Mouse (Mus musculus) heart, postnatal 14 days (tissue): ENCODE results near the gene Rbm20. TPM values are rescaled to one million over a fixed set of nuclear protein-coding genes. Genes with fewer than 3 reads are reported as not detected.
"Not testable (repeated sequence)": the region's sequence is repeated elsewhere in the genome, so short reads cannot be mapped to it uniquely, and the experiment has no call there.

Source experiments
- DNase-seq, 2 experiments: peaks; one replicate each; pipeline ENCODE4 v3.0.0; 2021 to 2022
- intact Hi-C: fragments of 180-260 bp; cut with DNase I; formaldehyde crosslinking; loops from one replicate; pipeline ENCODE4 v1.15.1; 2025
- long read RNA-seq, 2 experiments: library from polyadenylated mRNA; stranded (forward); transcript quantifications; one replicate each; pipeline ENCODE4 v2.0.0; 2021
- total RNA-seq, 2 experiments: library from RNA; stranded (reverse); gene quantifications; 2 replicates each; pipeline ENCODE4 v1.2.3; 2021

Gene Rbm20
- total RNA-seq = 100 to 1,000 TPM; 224 to 225 TPM
- long read RNA-seq, experiment 1, full-length matches to known transcripts = 12 of 90 reads
- long read RNA-seq, experiment 1, partial matches to known transcripts = 55 of 90 reads
- long read RNA-seq, experiment 1, other reads (novel, unspliced or antisense) = 23 of 90 reads
- long read RNA-seq, experiment 2, full-length matches to known transcripts = 14 of 124 reads
- long read RNA-seq, experiment 2, partial matches to known transcripts = 92 of 124 reads
- long read RNA-seq, experiment 2, other reads (novel, unspliced or antisense) = 18 of 124 reads

GRCm38 (mm10) chr19:53676718-53677634, at the start of gene Rbm20:
Rbm20 (plus strand) TSS chr19:53677306.
- intact Hi-C loops = no loop called here
- peak; percentile 80 for DNase-seq

DNA sequence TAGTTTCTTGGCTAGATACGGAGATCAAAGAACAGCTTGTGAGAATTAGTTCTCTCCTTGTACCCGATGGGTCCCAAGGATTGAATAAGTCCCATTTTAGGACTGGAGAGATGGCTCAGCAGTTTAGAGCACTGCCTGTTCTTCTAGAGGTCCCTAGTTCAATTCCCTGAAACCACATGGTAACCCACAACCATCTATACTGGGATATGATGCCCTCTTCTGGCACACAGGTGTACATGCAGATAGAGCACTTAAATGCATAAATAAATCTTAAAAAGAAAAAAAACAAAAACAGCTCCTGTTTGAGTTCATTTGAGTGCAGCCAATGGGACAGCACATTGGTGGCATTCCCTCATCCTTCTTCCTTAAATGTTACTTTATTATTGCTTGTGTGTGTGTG, 39.1 kb upstream of the Rbm20 start:
- DNase-seq = no peak
- intact Hi-C loops = loop anchor here (2.0 to 5.0 kb wide), 2 partner anchors 37 to 246 kb away; partner anchors contain the start of genes Smc3 and Smndc1

DNA sequence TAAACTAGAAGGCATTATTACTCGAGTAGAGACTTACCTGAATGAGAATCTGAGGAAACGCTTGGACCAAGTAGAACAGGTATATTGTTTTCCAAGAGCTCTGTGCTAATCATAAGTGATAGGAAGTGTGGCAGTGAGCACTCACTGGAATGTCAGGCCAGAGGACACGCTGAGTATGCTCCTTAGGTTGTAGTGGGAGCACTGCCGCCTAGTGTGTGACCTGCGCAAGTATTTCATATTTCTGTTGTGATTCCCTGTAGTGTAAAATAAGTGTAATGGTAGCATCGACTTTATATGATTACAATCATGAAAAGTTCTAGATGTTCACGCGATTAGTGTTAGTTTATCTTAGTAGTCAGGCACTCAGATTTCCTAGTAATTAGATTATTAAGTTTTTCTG, 38.4 kb upstream of the Rbm20 start:
- DNase-seq = peak in 1 of 2 experiments; percentile 18
- intact Hi-C loops = loop anchor here (2.0 to 5.0 kb wide), 2 partner anchors 38 to 246 kb away; partner anchors contain the start of genes Smc3 and Smndc1

- intact Hi-C loops = loop anchor here (10.0 kb wide), 2 partner anchors 201 to 261 kb away; no protein-coding TSS in a partner anchor
- no peak for DNase-seq
Measured at GRCm38 (mm10) chr19:53644020-53644595, 33.0 kb upstream of the Rbm20 start.

DNA sequence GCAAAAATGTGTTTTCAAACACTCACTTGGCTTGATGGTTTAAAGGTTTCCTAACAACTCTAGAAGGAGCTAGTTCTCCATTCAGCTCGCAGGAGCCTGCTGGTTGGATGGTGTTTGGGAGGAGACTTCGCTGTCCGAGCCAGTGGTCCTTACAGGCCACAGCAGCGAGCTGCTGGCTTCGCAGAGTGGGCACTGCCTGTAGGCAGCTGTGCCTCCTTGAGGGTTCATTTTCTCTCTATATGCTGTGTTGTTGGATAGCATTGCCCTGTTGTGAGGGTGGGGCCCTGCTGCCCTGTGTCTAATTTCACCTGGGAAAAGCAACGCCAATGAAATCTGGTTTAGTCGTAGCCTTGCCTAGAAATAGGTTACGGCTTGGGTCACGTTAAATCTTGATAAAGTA, 29.8 kb upstream of the Rbm20 start:
- no peak for DNase-seq
- intact Hi-C loops = loop anchor here (10.0 kb wide), 2 partner anchors 198 to 258 kb away; no protein-coding TSS in a partner anchor

- intact Hi-C loops = loop anchor here (2.0 to 10.0 kb wide), 5 partner anchors 55 to 257 kb away; no protein-coding TSS in a partner anchor
- no peak for DNase-seq
Measured at GRCm38 (mm10) chr19:53648056-53648455, 29.1 kb upstream of the Rbm20 start.

- peak; percentile 68 to 82 for DNase-seq
- intact Hi-C loops = loop anchor here (2.0 to 10.0 kb wide), 5 partner anchors 54 to 256 kb away; no protein-coding TSS in a partner anchor
Measured at GRCm38 (mm10) chr19:53648802-53649236, 28.3 kb upstream of the Rbm20 start.

- DNase-seq = peak in 1 of 2 experiments; percentile 25
- intact Hi-C loops = loop anchor here (2.0 to 10.0 kb wide), 5 partner anchors 53 to 255 kb away; no protein-coding TSS in a partner anchor
Measured at GRCm38 (mm10) chr19:53649361-53649760, 27.7 kb upstream of the Rbm20 start.

DNA sequence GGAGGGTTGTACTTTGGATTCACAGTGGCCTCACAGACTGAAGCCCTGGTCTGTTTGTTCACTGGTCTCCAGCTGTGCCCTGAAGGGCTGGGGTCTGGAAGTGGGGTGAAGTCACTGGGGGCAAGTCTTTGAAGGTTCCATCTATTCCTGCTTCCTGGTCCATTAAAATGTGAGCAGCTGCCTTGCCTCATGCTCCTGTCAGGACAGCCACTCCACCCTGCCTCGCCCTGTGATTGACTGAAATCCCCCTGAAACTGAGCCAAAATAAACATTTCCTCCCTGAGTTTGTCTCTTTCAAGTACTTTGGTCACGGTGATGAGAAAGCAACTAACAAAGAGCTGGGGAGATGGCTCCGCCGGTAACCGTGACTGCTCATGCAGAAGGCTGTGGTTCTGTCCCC, 27.3 kb upstream of the Rbm20 start:
- intact Hi-C loops = loop anchor here (2.0 to 10.0 kb wide), 5 partner anchors 53 to 255 kb away; no protein-coding TSS in a partner anchor
- DNase-seq = peak in 1 of 2 experiments; percentile 17

DNA sequence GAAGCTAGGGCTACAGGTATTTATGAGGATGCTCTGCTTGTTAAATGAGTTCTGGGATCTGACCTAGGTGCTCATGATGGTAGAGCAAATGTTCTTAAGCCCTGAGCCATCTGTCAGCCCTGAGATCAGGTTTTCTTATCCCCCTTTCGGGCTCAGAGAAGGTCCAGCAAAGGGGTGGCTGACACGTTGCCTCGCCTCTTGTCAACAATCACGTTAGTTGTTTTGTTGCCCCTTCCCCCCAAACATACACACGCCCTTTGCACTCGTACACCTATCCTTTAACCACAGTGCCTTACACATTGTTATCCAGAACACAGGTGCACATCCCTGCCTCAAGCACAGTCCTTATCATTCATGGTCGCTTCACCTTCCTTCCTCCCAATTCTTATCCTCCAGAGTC, 26.2 kb upstream of the Rbm20 start:
- no peak for DNase-seq
- intact Hi-C loops = no loop called here

- no peak for DNase-seq
- intact Hi-C loops = no loop called here
Measured at GRCm38 (mm10) chr19:53652267-53652666, 24.8 kb upstream of the Rbm20 start.

GRCm38 (mm10) chr19:53653624-53654467, 23.3 kb upstream of the Rbm20 start:
- intact Hi-C loops = no loop called here
- peak in 1 of 2 experiments; percentile 64 for DNase-seq

- intact Hi-C loops = not testable (repeated sequence)
Measured at GRCm38 (mm10) chr19:53656443-53656842, 20.7 kb upstream of the Rbm20 start.

GRCm38 (mm10) chr19:53657437-53657836, 19.7 kb upstream of the Rbm20 start:
- DNase-seq = no peak
- intact Hi-C loops = no loop called here

More at GRCm38 (mm10) chr19:53656443-53656842, 20.7 kb upstream of the Rbm20 start:
- DNase-seq = not testable (repeated sequence)

- DNase-seq = peak in 1 of 2 experiments; percentile 16
- intact Hi-C loops = no loop called here
Measured at GRCm38 (mm10) chr19:53660722-53661420, 16.2 kb upstream of the Rbm20 start.

DNA sequence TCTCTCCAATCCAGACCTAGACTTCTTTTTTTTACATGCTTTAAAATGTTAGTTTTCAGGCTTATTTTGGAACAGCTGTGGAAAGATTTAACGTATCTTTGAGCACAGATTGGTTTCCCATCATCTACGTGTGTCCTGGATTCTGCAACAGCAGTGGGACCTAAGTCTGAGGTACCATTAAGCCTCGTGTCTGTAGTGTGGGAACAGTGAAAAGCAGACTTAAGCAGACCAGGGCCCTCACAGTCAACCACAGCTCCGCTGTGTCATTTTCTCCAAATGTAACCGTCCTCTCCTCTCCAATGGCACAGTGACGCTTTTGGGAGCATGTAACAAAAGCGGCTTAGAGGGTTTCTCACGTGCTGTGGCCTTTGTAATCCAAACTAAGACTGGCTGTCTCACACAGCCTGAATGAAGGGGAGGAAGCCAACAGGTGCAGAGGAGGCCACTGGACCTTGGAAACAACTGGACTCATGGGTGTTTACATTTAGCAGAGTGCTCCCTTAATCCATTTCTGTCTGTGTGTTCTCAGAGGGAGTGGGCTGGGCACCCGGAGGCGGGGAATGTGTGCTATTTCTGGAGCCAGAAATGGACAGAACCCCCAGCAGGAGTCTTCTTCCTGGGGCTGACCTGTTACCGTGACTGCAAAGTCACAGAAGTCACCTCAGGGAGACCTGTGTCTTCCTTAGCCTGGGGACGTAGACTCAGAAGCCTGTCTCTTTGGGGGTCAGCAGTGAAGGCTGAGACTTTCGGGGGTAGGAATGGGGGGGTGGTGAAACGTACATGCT, 15.0 kb upstream of the Rbm20 start:
- intact Hi-C loops = no loop called here
- DNase-seq = no peak

DNA sequence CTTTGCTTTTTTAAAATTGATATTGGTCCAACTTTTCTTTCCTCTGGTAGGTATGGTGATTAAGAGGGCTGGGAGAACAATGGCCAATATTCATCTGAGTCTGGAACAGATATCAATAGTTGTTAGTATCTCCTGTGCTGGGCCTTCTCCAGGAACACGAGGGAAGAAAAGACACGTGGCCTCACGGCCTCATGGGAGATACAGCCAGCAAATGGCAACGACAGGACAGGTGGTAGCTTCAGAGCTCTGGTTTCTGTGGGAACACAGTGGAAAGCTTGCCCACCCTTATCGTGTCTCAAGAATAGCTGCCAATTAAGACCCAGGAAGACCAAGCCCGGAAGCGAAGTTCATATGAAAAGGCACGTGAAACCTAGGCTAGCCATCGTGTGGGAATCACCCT, 12.3 kb upstream of the Rbm20 start:
- no peak for DNase-seq
- intact Hi-C loops = no loop called here

DNA sequence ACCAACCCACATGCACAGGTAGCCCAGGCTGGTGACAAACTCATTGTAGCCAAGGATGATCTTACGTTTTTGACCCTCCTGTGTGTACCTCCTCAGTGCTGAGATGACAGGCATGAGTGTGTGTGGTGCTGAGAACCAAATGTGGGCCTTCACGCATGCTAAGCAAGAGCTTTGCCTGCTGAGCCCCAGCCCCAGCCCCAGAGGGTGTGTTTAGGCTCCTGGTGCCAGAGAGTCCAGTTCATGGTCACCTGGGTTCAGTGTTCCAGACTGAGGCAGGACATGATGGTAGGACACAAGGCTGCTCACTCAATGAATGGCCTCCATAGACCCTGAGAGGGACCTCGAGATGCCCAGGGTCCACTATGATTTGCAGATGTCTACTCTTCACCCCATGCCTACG, 11.7 kb upstream of the Rbm20 start:
- intact Hi-C loops = no loop called here
- DNase-seq = no peak
